Comparison of ENCODE assay signal across 10 mouse cellular contexts in genomic region chr13:40994487-40995263, GRCm38 (mm10). TPM values are rescaled to one million over a fixed set of nuclear protein-coding genes. Genes with fewer than 3 reads are reported as not detected.
DNase-seq lines count a peak whose midpoint lies in the region; ATAC-seq and TF ChIP-seq lines count a peak whose summit lies in the region.
"Had no signal": no experiment of that assay in that cellular context is flagged by ENCODE, and none has a peak within 500 bp of the region (broad histone marks: within the 10 kb centered on the region; RNA-seq: fewer than 3 reads in every experiment).

No protein-coding gene starts in this region.

- peaks cover 6% of the 10 kb centered on the region; the same call in 1 of the 2 replicates for H3K4me1 ChIP-seq in intestine, embryonic 14.5 days (replicated peaks; ENCODE audit: control insufficient read depth, insufficient read depth, low read length)
- H3K4me1 ChIP-seq in intestine, postnatal 0 days (replicated peaks; ENCODE audit: control insufficient read depth, insufficient read depth, low read length): no peaks in the 10 kb centered on the region

- no peaks in the 10 kb centered on the region for H3K9me3 ChIP-seq in intestine, embryonic 14.5 days (ENCODE audit: control insufficient read depth, low read length)
- no peaks in the 10 kb centered on the region for H3K9me3 ChIP-seq in intestine, postnatal 0 days (ENCODE audit: control insufficient read depth)
- H3K9me3 ChIP-seq: hindbrain, embryonic 15.5 days had no signal

- intact Hi-C loops in left cerebral cortex, postnatal 36 days (cut with DNase I): no loop called here

- H3K27me3 ChIP-seq in intestine, embryonic 14.5 days (replicated peaks; ENCODE audit: control insufficient read depth, insufficient read depth, low read length): no peaks in the 10 kb centered on the region
- H3K27me3 ChIP-seq in intestine, postnatal 0 days (replicated peaks; ENCODE audit: control insufficient read depth, insufficient read depth, low read length): no peaks in the 10 kb centered on the region
- H3K27me3 ChIP-seq: hindbrain, embryonic 15.5 days; Patski had no signal

- TF ChIP-seq CTCF in intestine, postnatal 0 days (IDR thresholded peaks at IDR 0.05; ENCODE audit: low read depth): no peak

- no peaks in the 10 kb centered on the region for H3K36me3 ChIP-seq in intestine, embryonic 14.5 days (ENCODE audit: control insufficient read depth, insufficient read depth, low read length)
- H3K36me3 ChIP-seq in intestine, postnatal 0 days (ENCODE audit: control insufficient read depth, insufficient read depth): no peaks in the 10 kb centered on the region
- H3K36me3 ChIP-seq: hindbrain, embryonic 15.5 days had no signal

- ATAC-seq in intestine, embryonic 14.5 days (replicated peaks; ENCODE audit: low FRiP score, low TSS enrichment, low read depth): no peak
- no peak for ATAC-seq in intestine, postnatal 0 days
- ATAC-seq in granulocyte monocyte progenitor cell, adult 5-6 weeks (replicated peaks; ENCODE audit: poor library complexity, severe bottlenecking): peak; percentile 37; the same call in 1 of the 2 replicates
- no peak for ATAC-seq in megakaryocyte-erythroid progenitor cell, adult 5-6 weeks (replicated peaks; ENCODE audit: low FRiP score, low TSS enrichment, poor library complexity, severe bottlenecking)
- ATAC-seq: Patski had no signal

- 14% methylated on average over 8 of the region's 8 CpGs for WGBS in intestine, embryonic 14.5 days
- 6% methylated on average over 8 of the region's 8 CpGs for WGBS in intestine, postnatal 0 days

- peak overlapping the region; percentile 32 for H3K4me2 ChIP-seq in intestine, embryonic 14.5 days (ENCODE audit: low read length)
- H3K4me2 ChIP-seq in intestine, postnatal 0 days (replicated peaks; ENCODE audit: low read depth): no peak overlapping the region; the same call in 1 of the 2 replicates
- H3K4me2 ChIP-seq: hindbrain, embryonic 15.5 days had no signal

- peak overlapping the region; percentile 38; the same call in 1 of the 2 replicates for H3K27ac ChIP-seq in intestine, embryonic 14.5 days (ENCODE audit: low read depth)
- no peak overlapping the region for H3K27ac ChIP-seq in intestine, postnatal 0 days (ENCODE audit: low read depth, low read length)
- H3K27ac ChIP-seq: hindbrain, embryonic 15.5 days had no signal

- no peak for DNase-seq in intestine, embryonic 14.5 days (ENCODE audit: low spot score)
- peak; percentile 60 for DNase-seq in ES-CJ7 (ENCODE audit: low read depth, low spot score)
- DNase-seq in Muller cell, postnatal 12 days (ENCODE audit: inconsistent ontology term): peak; percentile 55
- no peak for DNase-seq in left cerebral cortex, postnatal 36 days (ENCODE audit: low spot score in 2 of 2)
- DNase-seq in right cerebral cortex, postnatal 4 days: no peak

- 0 out of 2 replicates have a peak overlapping the region, but pooled peaks have one; percentile 17 for H3K9ac ChIP-seq in intestine, embryonic 14.5 days (ENCODE audit: low read length)
- no peak overlapping the region for H3K9ac ChIP-seq in intestine, postnatal 0 days (ENCODE audit: low read depth, low read length)
- H3K9ac ChIP-seq: hindbrain, embryonic 15.5 days had no signal

- H3K4me3 ChIP-seq in intestine, embryonic 14.5 days (ENCODE audit: low read depth, low read length): no peak overlapping the region
- H3K4me3 ChIP-seq in intestine, postnatal 0 days (ENCODE audit: low read depth, low read length): no peak overlapping the region
- H3K4me3 ChIP-seq: hindbrain, embryonic 15.5 days had no signal

RNA-seq across cellular contexts. Expression of gene Pak1ip1, which starts 6.1 kb away (rescaled TPM):
- polyA plus RNA-seq in intestine, embryonic 14.5 days (2014; fragmentation: Nextera tagmentation; extraction: Ambion mirVana): 72.2 and 73.7 TPM in 2 replicates
- 59.2 and 61.7 TPM in 2 replicates for polyA plus RNA-seq in intestine, postnatal 0 days (2015; fragmentation: Nextera tagmentation; extraction: Ambion mirVana)
- total RNA-seq in granulocyte monocyte progenitor cell, adult 5-6 weeks (2014; fragmentation: Nextera tagmentation): 48.6 and 63.5 TPM in 2 replicates
- total RNA-seq in granulocyte monocyte progenitor cell, adult 5-6 weeks (2017): 102 and 104 TPM in 2 replicates
- 10 to 100 TPM; 41.3 to 44.2 TPM for total RNA-seq in left cerebral cortex, postnatal 36 days (2021)
- total RNA-seq in megakaryocyte-erythroid progenitor cell, adult 5-6 weeks (2014; fragmentation: Nextera tagmentation): 71.9 and 77.4 TPM in 2 replicates
- 139 and 140 TPM in 2 replicates for total RNA-seq in megakaryocyte-erythroid progenitor cell, adult 5-6 weeks (2017)

RNA-seq across cellular contexts. Expression of gene Tmem14c, which starts 21.4 kb away (rescaled TPM):
- polyA plus RNA-seq in intestine, embryonic 14.5 days (2014; fragmentation: Nextera tagmentation; extraction: Ambion mirVana): 225 and 246 TPM in 2 replicates
- polyA plus RNA-seq in intestine, postnatal 0 days (2015; fragmentation: Nextera tagmentation; extraction: Ambion mirVana): 337 and 344 TPM in 2 replicates
- total RNA-seq in granulocyte monocyte progenitor cell, adult 5-6 weeks (2014; fragmentation: Nextera tagmentation): 199 and 201 TPM in 2 replicates
- 150 and 161 TPM in 2 replicates for total RNA-seq in granulocyte monocyte progenitor cell, adult 5-6 weeks (2017)
- 10 to 100 TPM; 57.9 to 60.8 TPM for total RNA-seq in left cerebral cortex, postnatal 36 days (2021)
- total RNA-seq in megakaryocyte-erythroid progenitor cell, adult 5-6 weeks (2014; fragmentation: Nextera tagmentation): 458 and 522 TPM in 2 replicates
- total RNA-seq in megakaryocyte-erythroid progenitor cell, adult 5-6 weeks (2017): 216 and 226 TPM in 2 replicates

Comparison
In these comparisons a context has a peak if more than half of its experiments do, and no peak if none do; other contexts are left out.
1. DNase-seq: peak in ES-CJ7 (single experiment) and Muller cell, postnatal 12 days (single experiment); none in intestine, embryonic 14.5 days (single experiment), left cerebral cortex, postnatal 36 days (0 of 2) and right cerebral cortex, postnatal 4 days (single experiment).